Mouse (Mus musculus): ENCODE results near the gene Ankrd17. TPM values are rescaled to one million over a fixed set of nuclear protein-coding genes. Genes with fewer than 3 reads are reported as not detected.
"Not testable (repeated sequence)": the region's sequence is repeated elsewhere in the genome, so short reads cannot be mapped to it uniquely, and the experiment has no call there.

Gene Ankrd17
- polyA plus RNA-seq, 1 experiment from 2014 or later, result 19.8 TPM

- WGBS, result 80% methylated on average over 3 of the region's 3 CpGs
- Histone ChIP-seq H3K9me3 (ENCODE audit: control insufficient read depth, low read length) (no peaks in the 10 kb centered on the region), H3K27ac (ENCODE audit: low read length) (no peak overlapping the region), H3K4me1 (replicated peaks; ENCODE audit: control insufficient read depth, insufficient read depth, low read length) (no peaks in the 10 kb centered on the region), H3K9ac (ENCODE audit: low read length) (no peak overlapping the region), H3K4me3 (ENCODE audit: low read length) (no peak overlapping the region), H3K4me2 (ENCODE audit: low read depth, low read length) (no peak overlapping the region), H3K36me3 (ENCODE audit: control insufficient read depth, insufficient read depth, low read length) (peaks cover 27% of the 10 kb centered on the region), H3K27me3 (ENCODE audit: control insufficient read depth, insufficient read depth, low read depth, low read length) (no peaks in the 10 kb centered on the region)
- ATAC-seq (ENCODE audit: low read depth), result no peak
These were observed 87.0 kb downstream of the Ankrd17 start for GRCm38 (mm10) chr5:90279418-90279817.

- Histone ChIP-seq H3K4me1 (replicated peaks; ENCODE audit: control insufficient read depth, insufficient read depth, low read length) (no peaks in the 10 kb centered on the region), H3K4me3 (ENCODE audit: low read length) (no peak overlapping the region), H3K27me3 (ENCODE audit: control insufficient read depth, insufficient read depth, low read depth, low read length) (no peaks in the 10 kb centered on the region), H3K9me3 (ENCODE audit: control insufficient read depth, low read length) (no peaks in the 10 kb centered on the region), H3K9ac (ENCODE audit: low read length) (no peak overlapping the region), H3K36me3 (ENCODE audit: control insufficient read depth, insufficient read depth, low read length) (peaks cover 15% of the 10 kb centered on the region), H3K27ac (ENCODE audit: low read length) (no peak overlapping the region), H3K4me2 (ENCODE audit: low read depth, low read length) (no peak overlapping the region)
- WGBS, result 95% methylated on average over 1 of the region's 1 CpGs
- no peak for ATAC-seq (ENCODE audit: low read depth)
These were observed 88.9 kb downstream of the Ankrd17 start for GRCm38 (mm10) chr5:90277443-90277842.

GRCm38 (mm10) chr5:90274806-90275205 lies 91.6 kb downstream of the Ankrd17 start:
- no peaks in the 10 kb centered on the region for H3K27me3 ChIP-seq (ENCODE audit: control insufficient read depth, insufficient read depth, low read depth, low read length)
- H3K9me3 ChIP-seq (ENCODE audit: control insufficient read depth, low read length), result no peaks in the 10 kb centered on the region
- H3K4me3 ChIP-seq (ENCODE audit: low read length), result no peak overlapping the region
- ATAC-seq (ENCODE audit: low read depth), result no peak
- H3K4me2 ChIP-seq (ENCODE audit: low read depth, low read length), result no peak overlapping the region
- H3K4me1 ChIP-seq (replicated peaks; ENCODE audit: control insufficient read depth, insufficient read depth, low read length), result no peaks in the 10 kb centered on the region
- H3K36me3 ChIP-seq (ENCODE audit: control insufficient read depth, insufficient read depth, low read length), result peaks cover 15% of the 10 kb centered on the region
- WGBS, result 76% methylated on average over 1 of the region's 1 CpGs
- no peak overlapping the region for H3K9ac ChIP-seq (ENCODE audit: low read length)
- no peak overlapping the region for H3K27ac ChIP-seq (ENCODE audit: low read length)

- not testable (repeated sequence) for H3K27ac ChIP-seq (ENCODE audit: low read length); H3K9me3 ChIP-seq (ENCODE audit: control insufficient read depth, low read length); H3K27me3 ChIP-seq (ENCODE audit: control insufficient read depth, insufficient read depth, low read depth, low read length); H3K9ac ChIP-seq (ENCODE audit: low read length); H3K4me1 ChIP-seq (replicated peaks; ENCODE audit: control insufficient read depth, insufficient read depth, low read length); H3K4me3 ChIP-seq (ENCODE audit: low read length); ATAC-seq (ENCODE audit: low read depth); H3K4me2 ChIP-seq (ENCODE audit: low read depth, low read length)
- H3K36me3 ChIP-seq (ENCODE audit: control insufficient read depth, insufficient read depth, low read length), result peaks cover 26% of the 10 kb centered on the region
- WGBS, result 77% methylated on average over 2 of the region's 2 CpGs
These were observed 104.1 kb downstream of the Ankrd17 start for GRCm38 (mm10) chr5:90262230-90262629.

- no peak overlapping the region for H3K4me3 ChIP-seq (ENCODE audit: low read length)
- no peak overlapping the region for H3K9ac ChIP-seq (ENCODE audit: low read length)
- H3K36me3 ChIP-seq (ENCODE audit: control insufficient read depth, insufficient read depth, low read length), result peaks cover 34% of the 10 kb centered on the region
- ATAC-seq (ENCODE audit: low read depth), result no peak
- no peak overlapping the region for H3K4me2 ChIP-seq (ENCODE audit: low read depth, low read length)
- H3K27ac ChIP-seq (ENCODE audit: low read length), result no peak overlapping the region
- no peaks in the 10 kb centered on the region for H3K4me1 ChIP-seq (replicated peaks; ENCODE audit: control insufficient read depth, insufficient read depth, low read length)
- no peaks in the 10 kb centered on the region for H3K27me3 ChIP-seq (ENCODE audit: control insufficient read depth, insufficient read depth, low read depth, low read length)
- 97% methylated on average over 3 of the region's 3 CpGs for WGBS
- no peaks in the 10 kb centered on the region for H3K9me3 ChIP-seq (ENCODE audit: control insufficient read depth, low read length)
These were observed 109.4 kb downstream of the Ankrd17 start for GRCm38 (mm10) chr5:90257023-90257422.

GRCm38 (mm10) chr5:90247503-90247902 lies 118.9 kb downstream of the Ankrd17 start:
- no peak overlapping the region for H3K27ac ChIP-seq (ENCODE audit: low read length)
- ATAC-seq (ENCODE audit: low read depth), result no peak
- H3K9me3 ChIP-seq (ENCODE audit: control insufficient read depth, low read length), result no peaks in the 10 kb centered on the region
- H3K9ac ChIP-seq (ENCODE audit: low read length), result no peak overlapping the region
- H3K27me3 ChIP-seq (ENCODE audit: control insufficient read depth, insufficient read depth, low read depth, low read length), result no peaks in the 10 kb centered on the region
- H3K4me2 ChIP-seq (ENCODE audit: low read depth, low read length), result no peak overlapping the region
- H3K4me1 ChIP-seq (replicated peaks; ENCODE audit: control insufficient read depth, insufficient read depth, low read length), result no peaks in the 10 kb centered on the region
- no peak overlapping the region for H3K4me3 ChIP-seq (ENCODE audit: low read length)
- peaks cover 57% of the 10 kb centered on the region for H3K36me3 ChIP-seq (ENCODE audit: control insufficient read depth, insufficient read depth, low read length)

- Histone ChIP-seq H3K9me3 (ENCODE audit: control insufficient read depth, low read length) (no peaks in the 10 kb centered on the region), H3K4me3 (ENCODE audit: low read length) (no peak overlapping the region), H3K27me3 (ENCODE audit: control insufficient read depth, insufficient read depth, low read depth, low read length) (no peaks in the 10 kb centered on the region), H3K36me3 (ENCODE audit: control insufficient read depth, insufficient read depth, low read length) (peaks cover 57% of the 10 kb centered on the region), H3K4me1 (replicated peaks; ENCODE audit: control insufficient read depth, insufficient read depth, low read length) (no peaks in the 10 kb centered on the region), H3K27ac (ENCODE audit: low read length) (no peak overlapping the region), H3K4me2 (ENCODE audit: low read depth, low read length) (no peak overlapping the region), H3K9ac (ENCODE audit: low read length) (no peak overlapping the region)
- no peak for ATAC-seq (ENCODE audit: low read depth)
- 77% methylated on average over 2 of the region's 2 CpGs for WGBS
These were observed 119.4 kb downstream of the Ankrd17 start for GRCm38 (mm10) chr5:90246987-90247386.

GRCm38 (mm10) chr5:90246567-90246966 lies 119.8 kb downstream of the Ankrd17 start:
- no peak for ATAC-seq (ENCODE audit: low read depth)
- H3K4me1 ChIP-seq (replicated peaks; ENCODE audit: control insufficient read depth, insufficient read depth, low read length), result no peaks in the 10 kb centered on the region
- no peaks in the 10 kb centered on the region for H3K9me3 ChIP-seq (ENCODE audit: control insufficient read depth, low read length)
- H3K27me3 ChIP-seq (ENCODE audit: control insufficient read depth, insufficient read depth, low read depth, low read length), result no peaks in the 10 kb centered on the region
- H3K27ac ChIP-seq (ENCODE audit: low read length), result no peak overlapping the region
- peaks cover 58% of the 10 kb centered on the region for H3K36me3 ChIP-seq (ENCODE audit: control insufficient read depth, insufficient read depth, low read length)
- no peak overlapping the region for H3K4me2 ChIP-seq (ENCODE audit: low read depth, low read length)
- no peak overlapping the region for H3K9ac ChIP-seq (ENCODE audit: low read length)
- H3K4me3 ChIP-seq (ENCODE audit: low read length), result no peak overlapping the region
- WGBS, result 67% methylated on average over 4 of the region's 4 CpGs

- 42% methylated on average over 4 of the region's 4 CpGs for WGBS
- Histone ChIP-seq H3K4me2 (ENCODE audit: low read depth, low read length) (no peak overlapping the region), H3K4me3 (ENCODE audit: low read length) (no peak overlapping the region), H3K36me3 (ENCODE audit: control insufficient read depth, insufficient read depth, low read length) (peaks cover 52% of the 10 kb centered on the region), H3K4me1 (replicated peaks; ENCODE audit: control insufficient read depth, insufficient read depth, low read length) (no peaks in the 10 kb centered on the region), H3K27me3 (ENCODE audit: control insufficient read depth, insufficient read depth, low read depth, low read length) (no peaks in the 10 kb centered on the region), H3K27ac (ENCODE audit: low read length) (no peak overlapping the region), H3K9ac (ENCODE audit: low read length) (no peak overlapping the region), H3K9me3 (ENCODE audit: control insufficient read depth, low read length) (no peaks in the 10 kb centered on the region)
- ATAC-seq (ENCODE audit: low read depth), result no peak
These were observed 121.0 kb downstream of the Ankrd17 start for GRCm38 (mm10) chr5:90245416-90245815.

GRCm38 (mm10) chr5:90235217-90235616 lies 131.2 kb downstream of the Ankrd17 start:
- Histone ChIP-seq H3K9ac (ENCODE audit: low read length) (no peak overlapping the region), H3K36me3 (ENCODE audit: control insufficient read depth, insufficient read depth, low read length) (peaks cover 41% of the 10 kb centered on the region), H3K27me3 (ENCODE audit: control insufficient read depth, insufficient read depth, low read depth, low read length) (no peaks in the 10 kb centered on the region), H3K4me2 (ENCODE audit: low read depth, low read length) (no peak overlapping the region), H3K4me3 (ENCODE audit: low read length) (no peak overlapping the region), H3K4me1 (replicated peaks; ENCODE audit: control insufficient read depth, insufficient read depth, low read length) (no peaks in the 10 kb centered on the region), H3K9me3 (ENCODE audit: control insufficient read depth, low read length) (no peaks in the 10 kb centered on the region), H3K27ac (ENCODE audit: low read length) (no peak overlapping the region)
- 83% methylated on average over 8 of the region's 8 CpGs for WGBS
- ATAC-seq (ENCODE audit: low read depth), result no peak

Measured in lung, embryonic 16.5 days (tissue).